Mouse (Mus musculus): ENCODE measurements around the gene Usp39. TPM values are rescaled to one million over a fixed set of nuclear protein-coding genes. Genes with fewer than 3 reads are reported as not detected.
A peak's percentile ranks its signal among the peaks of the same experiment; 100 is the strongest.

The Usp39 gene
- total RNA-seq, 4 experiments from 2014 or later: 31.1 to 39.0 (median 34.4) TPM

GRCm38 (mm10) chr6:72350214-72350613 is 5.2 kb upstream of the Usp39 start:
- no peak for DNase-seq

- DNase-seq: no peak
These were observed 3.4 kb upstream of the Usp39 start for GRCm38 (mm10) chr6:72348411-72348810.

- peak; percentile 73 for DNase-seq
These were observed 2.4 kb upstream of the Usp39 start, which contains the start of gene 0610030E20Rik for GRCm38 (mm10) chr6:72347166-72347941. Gene 0610030E20Rik (plus strand): TSS chr6:72347317.

- no peak for DNase-seq
These were observed 1.3 kb upstream of the Usp39 start for GRCm38 (mm10) chr6:72346261-72346660.

- no peak for DNase-seq
These were observed 649 bp upstream of the Usp39 start for GRCm38 (mm10) chr6:72345633-72346032.

DNA sequence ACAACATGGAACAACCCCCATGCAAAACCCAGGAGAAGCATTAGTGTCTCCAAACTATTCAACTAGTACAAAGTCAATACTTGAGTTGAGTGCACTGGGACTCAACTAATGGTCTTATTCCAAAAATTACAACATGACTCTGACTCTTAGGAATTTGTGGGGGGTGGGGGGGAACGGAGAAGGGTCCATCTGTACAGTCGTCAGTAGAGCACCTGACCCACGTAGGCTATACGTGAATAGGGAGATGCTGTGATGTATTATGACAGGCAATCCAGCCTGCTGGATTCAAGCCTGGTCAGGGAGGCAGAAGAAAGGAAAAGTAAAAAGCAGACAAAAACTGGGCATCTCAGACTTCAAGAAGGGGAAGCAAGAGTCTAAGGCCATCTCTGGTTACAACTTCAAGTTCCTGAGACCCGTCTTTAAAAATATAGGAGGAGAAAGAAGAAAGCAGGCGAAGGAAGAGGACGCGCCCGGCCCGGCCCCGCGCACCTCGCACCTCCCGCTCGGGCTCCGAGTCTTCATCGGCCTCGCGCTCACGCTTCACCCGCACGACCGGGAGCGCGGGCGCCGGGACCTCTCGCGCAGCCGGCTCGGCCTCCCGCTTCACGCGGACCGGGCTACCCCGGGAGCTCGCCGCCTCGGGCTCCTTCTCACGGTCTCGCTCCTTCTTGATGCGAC is 449 bp downstream of the Usp39 start:
- no peak for DNase-seq

DNA sequence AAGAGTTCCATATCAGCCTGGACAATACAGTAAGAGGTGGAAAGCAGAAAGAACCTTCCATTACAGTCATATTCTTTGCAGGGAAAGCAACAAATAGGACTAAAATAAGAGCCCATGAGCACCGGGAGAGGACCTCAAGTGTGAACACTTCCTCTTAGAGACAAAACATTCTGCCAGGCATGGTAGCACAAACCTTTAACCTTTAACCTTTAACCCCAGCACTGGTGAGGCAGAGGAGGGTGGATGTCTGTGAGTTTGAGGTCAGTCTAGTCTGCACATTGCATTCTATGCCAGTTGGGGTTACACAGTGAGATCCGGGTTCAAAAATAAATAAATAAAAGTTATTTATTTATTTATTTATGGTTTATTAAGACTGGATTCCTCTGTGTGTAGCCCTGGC is 4.5 kb downstream of the Usp39 start:
- DNase-seq: no peak

- DNase-seq: no peak
These were observed 11.9 kb downstream of the Usp39 start for GRCm38 (mm10) chr6:72333111-72333510.

- no peak for DNase-seq
These were observed 14.9 kb downstream of the Usp39 start for GRCm38 (mm10) chr6:72330133-72330532.

- no peak for DNase-seq
These were observed 16.0 kb downstream of the Usp39 start for GRCm38 (mm10) chr6:72329019-72329418.

GRCm38 (mm10) chr6:72326274-72326673 is 18.7 kb downstream of the Usp39 start:
- DNase-seq: no peak

GRCm38 (mm10) chr6:72323786-72324508 is 21.0 kb downstream of the Usp39 start:
- no peak for DNase-seq

DNA sequence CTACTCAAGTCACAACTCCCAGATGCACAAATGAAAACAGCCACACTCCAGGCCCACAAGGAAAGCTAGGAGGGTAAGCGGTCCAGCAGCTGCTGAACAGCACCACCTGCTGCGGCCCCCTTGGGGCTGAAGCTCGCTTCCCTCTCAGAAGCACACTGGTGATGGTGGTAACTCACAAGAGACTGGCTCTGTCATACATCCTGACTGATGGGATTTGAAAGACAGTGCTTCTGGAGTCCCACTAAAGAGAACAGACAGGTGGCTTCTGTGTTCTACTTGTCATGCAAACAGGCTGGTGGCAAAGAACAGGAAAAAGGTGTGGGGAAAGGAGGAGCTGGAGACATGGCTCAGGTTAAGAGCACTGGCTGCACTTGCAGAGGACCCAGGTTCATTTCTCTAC is 22.0 kb downstream of the Usp39 start:
- no peak for DNase-seq

GRCm38 (mm10) chr6:72319019-72319418 is 26.0 kb downstream of the Usp39 start:
- no peak for DNase-seq

- no peak for DNase-seq
These were observed 26.5 kb downstream of the Usp39 start for GRCm38 (mm10) chr6:72318440-72318839.

DNA sequence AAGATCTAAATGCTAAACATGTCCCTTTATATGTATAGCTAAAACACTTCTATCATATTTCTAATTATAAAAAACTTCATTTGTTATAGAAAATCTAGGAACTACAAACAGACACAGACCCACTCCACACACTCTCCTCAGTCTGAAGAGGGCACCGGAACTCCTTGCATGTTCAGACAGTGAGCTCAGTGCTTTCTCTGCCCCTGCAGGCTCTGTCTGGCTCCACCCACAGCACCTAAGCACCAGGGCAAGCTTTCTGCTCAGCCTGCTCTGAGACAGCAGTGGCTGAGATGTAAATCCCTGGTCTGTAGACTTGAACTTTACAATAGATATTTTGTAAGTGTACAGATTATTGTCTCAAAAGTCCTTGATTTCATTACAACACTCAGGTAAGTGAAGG is 28.9 kb downstream of the Usp39 start:
- DNase-seq: no peak

DNA sequence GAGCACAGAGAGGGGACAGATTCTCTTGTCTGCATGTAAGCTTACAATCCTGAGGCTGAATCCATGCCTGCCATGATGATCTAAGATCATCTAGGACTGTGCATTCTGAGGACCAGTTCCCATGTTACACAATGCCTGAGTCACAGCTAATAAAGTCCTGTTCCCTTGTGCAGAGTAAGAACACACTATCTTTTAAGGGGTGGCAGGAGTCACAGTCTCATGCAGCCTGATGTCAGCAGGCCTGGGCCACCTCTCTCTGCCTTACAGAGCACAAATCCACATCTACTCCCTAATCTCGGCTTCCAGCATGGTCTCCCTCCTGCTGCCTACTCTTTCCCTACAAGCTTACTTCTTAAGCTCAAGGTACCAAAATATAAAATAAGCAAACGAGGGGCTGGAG is 29.6 kb downstream of the Usp39 start:
- no peak for DNase-seq

DNA sequence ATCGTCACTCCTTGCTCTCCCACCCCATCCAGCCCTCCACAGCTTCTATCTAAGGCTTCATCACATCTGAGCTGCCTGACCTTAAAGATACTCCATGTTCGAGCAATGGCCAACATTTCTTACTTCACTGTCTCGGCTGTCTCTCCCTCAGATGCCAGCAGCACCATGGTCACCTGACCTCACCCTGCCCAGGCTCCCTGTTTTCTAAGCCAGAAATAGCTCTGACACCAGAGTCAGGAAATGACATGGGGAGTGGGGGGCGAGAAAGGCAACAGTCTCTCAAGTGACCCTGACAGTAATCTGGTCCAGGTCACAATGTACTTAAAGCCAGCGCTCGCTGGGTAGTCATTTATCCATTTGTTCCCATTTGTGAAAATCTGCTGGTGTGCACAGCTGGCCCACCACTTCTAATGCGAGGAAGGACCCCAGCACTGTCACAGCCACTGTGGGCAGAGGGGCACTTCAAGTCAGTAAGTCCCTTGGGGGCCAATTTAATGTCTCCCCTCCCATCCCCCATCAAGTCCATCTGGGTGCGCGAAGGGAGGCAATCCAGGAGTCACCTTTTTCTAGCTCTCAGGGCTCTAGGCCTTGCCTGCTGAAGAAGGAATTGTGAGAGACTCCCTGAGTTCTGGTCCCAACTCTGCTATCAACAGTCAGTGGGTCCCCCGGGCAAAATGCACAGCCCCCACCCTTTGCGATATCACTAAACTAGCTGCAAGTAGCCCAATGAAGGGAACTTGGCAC is 31.7 kb downstream of the Usp39 start:
- no peak for DNase-seq

GRCm38 (mm10) chr6:72312198-72312597 is 32.8 kb downstream of the Usp39 start:
- no peak for DNase-seq

GRCm38 (mm10) chr6:72303510-72303909 is 41.5 kb downstream of the Usp39 start:
- DNase-seq: no peak

GRCm38 (mm10) chr6:72302349-72302925 is 42.5 kb downstream of the Usp39 start:
- DNase-seq: no peak

DNA sequence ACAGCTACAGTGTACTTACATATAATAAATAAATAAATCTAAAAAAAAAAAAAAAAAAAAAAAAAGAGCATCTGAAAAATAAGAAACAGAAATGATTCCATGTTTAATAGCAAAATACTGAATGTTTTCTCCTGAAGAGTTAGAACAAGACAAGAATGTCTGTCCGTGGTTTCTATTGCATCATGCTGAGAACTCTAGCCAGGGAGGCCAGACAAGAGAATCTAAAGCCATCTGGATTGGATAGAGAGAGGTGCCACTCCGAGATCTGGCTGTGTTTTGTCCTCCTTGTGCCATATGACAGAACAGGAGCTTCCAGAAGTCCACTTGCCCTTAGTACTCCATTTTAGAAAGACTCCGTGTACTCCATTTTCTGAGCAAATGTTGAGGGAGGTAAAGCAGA is 47.2 kb downstream of the Usp39 start:
- no peak for DNase-seq
